Mouse (Mus musculus): ENCODE data around the gene Rnf224. TPM values are rescaled to one million over a fixed set of nuclear protein-coding genes. Genes with fewer than 3 reads are reported as not detected.

Rnf224 gene
- polyA plus RNA-seq, 1 experiment: not detected

GRCm38 (mm10) chr2:25195211-25196156 is 41.1 kb downstream of the Rnf224 start:
- peaks cover 22% of the 10 kb centered on the region for H3K36me3 ChIP-seq (ENCODE audit: control insufficient read depth, insufficient read depth)
- H3K79me2 ChIP-seq (ENCODE audit: control insufficient read depth, insufficient read depth): peaks cover 30% of the 10 kb centered on the region
- TF ChIP-seq MYOD1 (IDR thresholded peaks at IDR 0.05; ENCODE audit: control insufficient read depth, insufficient read length, low read depth) (no peak), CEBPB (IDR thresholded peaks at IDR 0.05; ENCODE audit: low read depth) (no peak), MYOG (IDR thresholded peaks at IDR 0.05; ENCODE audit: control insufficient read depth, extremely low read depth, insufficient read length) (no peak), MAX (IDR thresholded peaks at IDR 0.05) (no peak), CTCF (IDR thresholded peaks at IDR 0.05; ENCODE audit: control insufficient read depth, insufficient read depth, insufficient read length) (no peak), FOSL1 (IDR thresholded peaks at IDR 0.05; ENCODE audit: insufficient read depth, low read length, poor library complexity, severe bottlenecking) (no peak), USF1 (IDR thresholded peaks at IDR 0.05; ENCODE audit: low read depth) (no peak)
- peaks cover 3% of the 10 kb centered on the region for H3K79me3 ChIP-seq (ENCODE audit: low read depth)
- peak overlapping the region; percentile 41 for H3ac ChIP-seq (ENCODE audit: control insufficient read depth, insufficient read length, low read depth)
- peak overlapping the region; percentile 25 for H3K4me3 ChIP-seq (ENCODE audit: insufficient read depth, poor library complexity, severe bottlenecking)
- no peaks in the 10 kb centered on the region for H3K27me3 ChIP-seq (ENCODE audit: control insufficient read depth, insufficient read depth, insufficient read length)

GRCm38 (mm10) chr2:25194486-25195171 is 42.0 kb downstream of the Rnf224 start:
- Histone ChIP-seq H3K4me3 (ENCODE audit: insufficient read depth, poor library complexity, severe bottlenecking) (no peak overlapping the region), H3K79me2 (ENCODE audit: control insufficient read depth, insufficient read depth) (peaks cover 30% of the 10 kb centered on the region), H3K79me3 (ENCODE audit: low read depth) (peaks cover 3% of the 10 kb centered on the region), H3ac (ENCODE audit: control insufficient read depth, insufficient read length, low read depth) (peak overlapping the region; percentile 14), H3K27me3 (ENCODE audit: control insufficient read depth, insufficient read depth, insufficient read length) (no peaks in the 10 kb centered on the region), H3K36me3 (ENCODE audit: control insufficient read depth, insufficient read depth) (peaks cover 14% of the 10 kb centered on the region)
- no peak for TF ChIP-seq FOSL1 (IDR thresholded peaks at IDR 0.05; ENCODE audit: insufficient read depth, low read length, poor library complexity, severe bottlenecking)
- no peak for TF ChIP-seq CTCF (IDR thresholded peaks at IDR 0.05; ENCODE audit: control insufficient read depth, insufficient read depth, insufficient read length)
- no peak for TF ChIP-seq MYOD1 (IDR thresholded peaks at IDR 0.05; ENCODE audit: control insufficient read depth, insufficient read length, low read depth)
- TF ChIP-seq CEBPB (IDR thresholded peaks at IDR 0.05; ENCODE audit: low read depth): no peak
- no peak for TF ChIP-seq MYOG (IDR thresholded peaks at IDR 0.05; ENCODE audit: control insufficient read depth, extremely low read depth, insufficient read length)
- TF ChIP-seq MAX (IDR thresholded peaks at IDR 0.05): no peak
- no peak for TF ChIP-seq USF1 (IDR thresholded peaks at IDR 0.05; ENCODE audit: low read depth)

- Histone ChIP-seq H3K79me3 (ENCODE audit: low read depth) (peaks cover 3% of the 10 kb centered on the region), H3ac (ENCODE audit: control insufficient read depth, insufficient read length, low read depth) (no peak overlapping the region), H3K79me2 (ENCODE audit: control insufficient read depth, insufficient read depth) (peaks cover 30% of the 10 kb centered on the region), H3K36me3 (ENCODE audit: control insufficient read depth, insufficient read depth) (peaks cover 12% of the 10 kb centered on the region), H3K4me3 (ENCODE audit: insufficient read depth, poor library complexity, severe bottlenecking) (no peak overlapping the region), H3K27me3 (ENCODE audit: control insufficient read depth, insufficient read depth, insufficient read length) (no peaks in the 10 kb centered on the region)
- no peak for TF ChIP-seq CEBPB (IDR thresholded peaks at IDR 0.05; ENCODE audit: low read depth)
Observed at GRCm38 (mm10) chr2:25194006-25194405, 42.6 kb downstream of the Rnf224 start.

- Histone ChIP-seq H3ac (ENCODE audit: control insufficient read depth, insufficient read length, low read depth) (peak overlapping the region; percentile 2), H3K79me2 (ENCODE audit: control insufficient read depth, insufficient read depth) (peaks cover 30% of the 10 kb centered on the region), H3K79me3 (ENCODE audit: low read depth) (peaks cover 3% of the 10 kb centered on the region), H3K36me3 (ENCODE audit: control insufficient read depth, insufficient read depth) (peaks cover 12% of the 10 kb centered on the region), H3K27me3 (ENCODE audit: control insufficient read depth, insufficient read depth, insufficient read length) (no peaks in the 10 kb centered on the region), H3K4me3 (ENCODE audit: insufficient read depth, poor library complexity, severe bottlenecking) (no peak overlapping the region)
- peak; percentile 86 for TF ChIP-seq CTCF (IDR thresholded peaks at IDR 0.05; ENCODE audit: control insufficient read depth, insufficient read depth, insufficient read length)
- no peak for TF ChIP-seq MAX (IDR thresholded peaks at IDR 0.05)
Observed at GRCm38 (mm10) chr2:25193330-25193770, 43.2 kb downstream of the Rnf224 start.

- Histone ChIP-seq H3K79me3 (ENCODE audit: low read depth) (no peaks in the 10 kb centered on the region), H3K79me2 (ENCODE audit: control insufficient read depth, insufficient read depth) (no peaks in the 10 kb centered on the region), H3K4me3 (ENCODE audit: insufficient read depth, poor library complexity, severe bottlenecking) (no peak overlapping the region), H3K36me3 (ENCODE audit: control insufficient read depth, insufficient read depth) (no peaks in the 10 kb centered on the region), H3K27me3 (ENCODE audit: control insufficient read depth, insufficient read depth, insufficient read length) (peaks cover 5% of the 10 kb centered on the region), H3ac (ENCODE audit: control insufficient read depth, insufficient read length, low read depth) (no peak overlapping the region)
- no peak for TF ChIP-seq FOSL1 (IDR thresholded peaks at IDR 0.05; ENCODE audit: insufficient read depth, low read length, poor library complexity, severe bottlenecking)
- TF ChIP-seq MYOD1 (IDR thresholded peaks at IDR 0.05; ENCODE audit: control insufficient read depth, insufficient read length, low read depth): no peak
- TF ChIP-seq CTCF (IDR thresholded peaks at IDR 0.05; ENCODE audit: control insufficient read depth, insufficient read depth, insufficient read length): no peak
Observed at GRCm38 (mm10) chr2:25187841-25188240, 48.7 kb downstream of the Rnf224 start.

- Histone ChIP-seq H3K36me3 (ENCODE audit: control insufficient read depth, insufficient read depth) (no peaks in the 10 kb centered on the region), H3K79me2 (ENCODE audit: control insufficient read depth, insufficient read depth) (no peaks in the 10 kb centered on the region), H3K4me3 (ENCODE audit: insufficient read depth, poor library complexity, severe bottlenecking) (no peak overlapping the region), H3K79me3 (ENCODE audit: low read depth) (no peaks in the 10 kb centered on the region), H3K27me3 (ENCODE audit: control insufficient read depth, insufficient read depth, insufficient read length) (peaks cover 5% of the 10 kb centered on the region), H3ac (ENCODE audit: control insufficient read depth, insufficient read length, low read depth) (no peak overlapping the region)
- TF ChIP-seq CEBPB (IDR thresholded peaks at IDR 0.05; ENCODE audit: low read depth): no peak
- TF ChIP-seq CTCF (IDR thresholded peaks at IDR 0.05; ENCODE audit: control insufficient read depth, insufficient read depth, insufficient read length): no peak
- no peak for TF ChIP-seq MYOG (IDR thresholded peaks at IDR 0.05; ENCODE audit: control insufficient read depth, extremely low read depth, insufficient read length)
- TF ChIP-seq MYOD1 (IDR thresholded peaks at IDR 0.05; ENCODE audit: control insufficient read depth, insufficient read length, low read depth): no peak
- no peak for TF ChIP-seq FOSL1 (IDR thresholded peaks at IDR 0.05; ENCODE audit: insufficient read depth, low read length, poor library complexity, severe bottlenecking)
- no peak for TF ChIP-seq USF1 (IDR thresholded peaks at IDR 0.05; ENCODE audit: low read depth)
- TF ChIP-seq MAX (IDR thresholded peaks at IDR 0.05): no peak
Observed at GRCm38 (mm10) chr2:25186575-25186930, 50.0 kb downstream of the Rnf224 start.

Measured in C2C12 (cell line).